Mouse (Mus musculus): ENCODE data around the gene Hapln4. TPM values are rescaled to one million over a fixed set of nuclear protein-coding genes. Genes with fewer than 3 reads are reported as not detected.

Gene Hapln4
- polyA plus RNA-seq, 1 experiment from 2014 or later, result not detected

DNA sequence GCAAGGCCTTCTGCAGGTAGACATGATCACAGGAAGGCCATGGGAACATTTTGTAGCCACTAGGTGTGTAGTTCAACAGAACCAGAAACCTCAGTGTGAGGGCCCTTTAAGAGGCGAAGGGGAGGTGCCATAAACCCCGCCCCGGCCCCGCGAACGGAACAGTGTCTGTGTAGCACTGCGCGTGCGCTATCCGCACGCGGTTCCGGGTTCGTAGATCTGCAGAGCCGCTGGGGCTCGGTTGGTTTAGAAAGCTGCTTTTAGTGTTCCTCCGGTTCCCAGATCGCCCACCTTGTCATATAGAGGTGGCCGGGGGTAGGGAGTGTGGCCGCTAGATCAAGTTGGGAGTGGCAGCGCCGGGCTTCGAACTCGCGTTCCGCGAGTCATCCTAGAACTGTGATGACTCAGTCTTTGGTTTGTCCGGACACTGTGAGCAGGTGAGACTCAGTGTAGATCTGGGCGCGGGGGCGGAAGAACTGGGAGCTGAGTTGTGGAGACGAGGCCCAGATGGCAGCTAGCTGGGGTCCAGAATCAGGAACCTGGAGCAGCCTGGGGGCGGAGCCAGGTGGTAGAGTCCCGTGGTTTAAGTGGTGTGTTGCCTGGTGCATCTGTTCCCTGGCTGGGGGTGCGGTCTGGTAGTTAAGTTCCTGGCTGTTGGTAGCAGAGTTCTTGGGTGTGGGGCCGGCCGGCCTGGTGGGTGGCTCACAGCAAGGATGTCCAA is 48.1 kb downstream of the Hapln4 start, which contains the start of gene Nr2c2ap:
Nr2c2ap (plus strand) TSS at position 168 of the 718 bp plus-strand sequence.
- Histone ChIP-seq H3K27me3 (replicated peaks; ENCODE audit: insufficient read depth, low read length) (no peaks in the 10 kb centered on the region), H3K9me3 (ENCODE audit: low read length) (no peaks in the 10 kb centered on the region), H3K36me3 (ENCODE audit: insufficient read depth, low read length) (peaks cover 4% of the 10 kb centered on the region; the same call in 1 of the 2 replicates), H3K4me2 (replicated peaks; ENCODE audit: low read depth, low read length) (peak within 1 kb of the TSS; percentile 84), H3K9ac (replicated peaks; ENCODE audit: low read depth) (peak within 1 kb of the TSS; percentile 66), H3K4me1 (ENCODE audit: insufficient read depth, low read depth, low read length) (no peaks in the 10 kb centered on the region), H3K4me3 (ENCODE audit: low read depth, low read length) (peak within 1 kb of the TSS; percentile 79), H3K27ac (ENCODE audit: low read length) (peak within 1 kb of the TSS; percentile 38; the same call in 1 of the 2 replicates)
- under 1% methylated on average over 37 of the region's 37 CpGs for WGBS
- peak; percentile 90 for ATAC-seq
- peak; percentile 93 for DNase-seq (ENCODE audit: low spot score)
- no peak; the same call in 1 of the 2 replicates for TF ChIP-seq CTCF (IDR thresholded peaks at IDR 0.05)
- TF ChIP-seq EP300 (IDR thresholded peaks at IDR 0.05), result no peak

DNA sequence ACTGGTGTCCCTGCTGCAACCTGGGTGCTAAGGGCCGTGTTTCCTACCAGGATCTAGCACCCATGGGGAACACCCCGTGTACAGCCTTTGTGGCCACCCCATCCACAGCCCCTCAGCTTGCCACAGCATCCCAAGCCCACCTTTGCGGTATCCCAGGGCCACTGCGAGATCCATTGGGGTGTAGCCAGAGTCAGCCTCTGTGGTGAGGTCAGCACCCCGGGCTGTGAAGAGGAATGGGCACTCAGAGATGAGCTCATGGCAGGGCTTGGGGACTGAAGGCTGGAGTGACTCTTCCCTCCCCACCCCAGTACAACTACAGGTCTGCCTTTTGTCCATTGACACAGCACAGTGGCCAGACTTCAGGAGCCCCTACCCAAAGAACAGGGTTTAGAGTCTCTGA is 50.8 kb downstream of the Hapln4 start:
- H3K9me3 ChIP-seq (ENCODE audit: low read length), result no peaks in the 10 kb centered on the region
- DNase-seq (ENCODE audit: low spot score), result no peak
- no peak for TF ChIP-seq CTCF (IDR thresholded peaks at IDR 0.05)
- TF ChIP-seq EP300 (IDR thresholded peaks at IDR 0.05), result no peak
- H3K4me3 ChIP-seq (ENCODE audit: low read depth, low read length), result no peak overlapping the region
- peaks cover 4% of the 10 kb centered on the region; the same call in 1 of the 2 replicates for H3K36me3 ChIP-seq (ENCODE audit: insufficient read depth, low read length)
- H3K9ac ChIP-seq (replicated peaks; ENCODE audit: low read depth), result no peak overlapping the region
- no peak overlapping the region for H3K27ac ChIP-seq (ENCODE audit: low read length)
- peaks cover 6% of the 10 kb centered on the region; the same call in 1 of the 2 replicates for H3K4me1 ChIP-seq (ENCODE audit: insufficient read depth, low read depth, low read length)
- no peak overlapping the region for H3K4me2 ChIP-seq (replicated peaks; ENCODE audit: low read depth, low read length)
- no peak for ATAC-seq
- no peaks in the 10 kb centered on the region for H3K27me3 ChIP-seq (replicated peaks; ENCODE audit: insufficient read depth, low read length)
- WGBS, result 86% methylated on average over 5 of the region's 5 CpGs

GRCm38 (mm10) chr8:70134931-70135330 is 51.7 kb downstream of the Hapln4 start:
- 92% methylated on average over 9 of the region's 9 CpGs for WGBS
- no peak overlapping the region for H3K27ac ChIP-seq (ENCODE audit: low read length)

GRCm38 (mm10) chr8:70136591-70136990 is 53.3 kb downstream of the Hapln4 start:
- Histone ChIP-seq H3K4me1 (ENCODE audit: insufficient read depth, low read depth, low read length) (peaks cover 14% of the 10 kb centered on the region; the same call in 1 of the 2 replicates), H3K9ac (replicated peaks; ENCODE audit: low read depth) (no peak overlapping the region), H3K27me3 (replicated peaks; ENCODE audit: insufficient read depth, low read length) (no peaks in the 10 kb centered on the region), H3K4me3 (ENCODE audit: low read depth, low read length) (no peak overlapping the region), H3K36me3 (ENCODE audit: insufficient read depth, low read length) (peaks cover 4% of the 10 kb centered on the region; the same call in 1 of the 2 replicates), H3K9me3 (ENCODE audit: low read length) (no peaks in the 10 kb centered on the region), H3K27ac (ENCODE audit: low read length) (no peak overlapping the region), H3K4me2 (replicated peaks; ENCODE audit: low read depth, low read length) (no peak overlapping the region)
- ATAC-seq (no peak), DNase-seq (ENCODE audit: low spot score) (no peak)
- 87% methylated on average over 4 of the region's 4 CpGs for WGBS
- TF ChIP-seq EP300 (IDR thresholded peaks at IDR 0.05) (no peak), CTCF (IDR thresholded peaks at IDR 0.05) (no peak)

More at GRCm38 (mm10) chr8:70134931-70135330, 51.7 kb downstream of the Hapln4 start:
- no peaks in the 10 kb centered on the region for H3K27me3 ChIP-seq (replicated peaks; ENCODE audit: insufficient read depth, low read length)
- no peak overlapping the region for H3K4me3 ChIP-seq (ENCODE audit: low read depth, low read length)
- H3K4me1 ChIP-seq (ENCODE audit: insufficient read depth, low read depth, low read length), result peaks cover 6% of the 10 kb centered on the region; the same call in 1 of the 2 replicates
- ATAC-seq (no peak), DNase-seq (ENCODE audit: low spot score) (no peak)
- H3K4me2 ChIP-seq (replicated peaks; ENCODE audit: low read depth, low read length), result no peak overlapping the region
- TF ChIP-seq EP300 (IDR thresholded peaks at IDR 0.05), result no peak
- TF ChIP-seq CTCF (IDR thresholded peaks at IDR 0.05), result no peak
- H3K36me3 ChIP-seq (ENCODE audit: insufficient read depth, low read length), result peaks cover 4% of the 10 kb centered on the region; the same call in 1 of the 2 replicates
- no peaks in the 10 kb centered on the region for H3K9me3 ChIP-seq (ENCODE audit: low read length)
- no peak overlapping the region for H3K9ac ChIP-seq (replicated peaks; ENCODE audit: low read depth)

GRCm38 (mm10) chr8:70137890-70138289 is 54.6 kb downstream of the Hapln4 start:
- 71% methylated on average over 4 of the region's 4 CpGs for WGBS
- Histone ChIP-seq H3K36me3 (ENCODE audit: insufficient read depth, low read length) (peaks cover 4% of the 10 kb centered on the region; the same call in 1 of the 2 replicates), H3K4me2 (replicated peaks; ENCODE audit: low read depth, low read length) (peak overlapping the region; percentile 63; the same call in 1 of the 2 replicates)

More at GRCm38 (mm10) chr8:70137890-70138289, 54.6 kb downstream of the Hapln4 start:
- ATAC-seq (no peak), DNase-seq (ENCODE audit: low spot score) (no peak)
- Histone ChIP-seq H3K27me3 (replicated peaks; ENCODE audit: insufficient read depth, low read length) (no peaks in the 10 kb centered on the region), H3K4me3 (ENCODE audit: low read depth, low read length) (peak overlapping the region; percentile 45; the same call in 1 of the 2 replicates), H3K27ac (ENCODE audit: low read length) (no peak overlapping the region), H3K9ac (replicated peaks; ENCODE audit: low read depth) (no peak overlapping the region), H3K9me3 (ENCODE audit: low read length) (no peaks in the 10 kb centered on the region), H3K4me1 (ENCODE audit: insufficient read depth, low read depth, low read length) (peaks cover 14% of the 10 kb centered on the region; the same call in 1 of the 2 replicates)
- no peak for TF ChIP-seq EP300 (IDR thresholded peaks at IDR 0.05)
- no peak for TF ChIP-seq CTCF (IDR thresholded peaks at IDR 0.05)

All from lung, postnatal 0 days (tissue).